Mouse (Mus musculus): ENCODE results near the gene Lrfn5. TPM values are rescaled to one million over a fixed set of nuclear protein-coding genes. Genes with fewer than 3 reads are reported as not detected.

Lrfn5 gene
- polyA plus RNA-seq (2012; rRNA removed): 38.2 and 39.1 TPM in 2 replicates

DNA sequence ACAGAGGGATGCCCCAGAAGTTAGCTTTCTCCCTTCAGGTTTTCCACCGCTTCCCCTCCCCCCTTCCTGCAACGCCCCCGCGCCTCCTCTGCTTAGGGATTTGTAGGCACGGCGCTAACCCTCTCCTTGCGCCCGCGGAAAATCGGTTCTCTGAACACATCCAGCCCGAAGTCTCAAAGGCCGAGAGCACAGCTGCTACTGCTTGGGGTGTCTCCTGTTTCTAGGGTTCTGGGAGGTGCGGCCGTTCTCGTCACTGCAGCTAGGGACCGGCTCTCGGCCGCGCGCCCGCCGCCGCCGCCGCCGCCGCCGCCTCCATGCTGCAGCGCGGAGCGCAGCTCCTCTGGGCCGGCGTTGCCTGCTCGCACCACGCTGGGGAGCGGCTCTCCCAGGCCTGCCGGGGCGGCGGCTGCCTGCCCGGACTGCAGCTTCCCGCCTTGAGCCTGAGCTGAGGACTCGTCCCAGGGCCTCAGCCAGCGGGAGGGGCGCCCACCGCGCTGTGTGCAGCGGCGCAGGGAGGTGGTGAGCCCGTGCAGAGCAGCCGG lies at the start of gene Lrfn5:
Gene Lrfn5, plus strand, starts transcription at position 322 of the 542 bp plus-strand sequence.
- DNase-seq (ENCODE audit: extremely low spot score in 1 of 2, low spot score in 1 of 2): peak in 1 of 2 experiments; percentile 72

DNA sequence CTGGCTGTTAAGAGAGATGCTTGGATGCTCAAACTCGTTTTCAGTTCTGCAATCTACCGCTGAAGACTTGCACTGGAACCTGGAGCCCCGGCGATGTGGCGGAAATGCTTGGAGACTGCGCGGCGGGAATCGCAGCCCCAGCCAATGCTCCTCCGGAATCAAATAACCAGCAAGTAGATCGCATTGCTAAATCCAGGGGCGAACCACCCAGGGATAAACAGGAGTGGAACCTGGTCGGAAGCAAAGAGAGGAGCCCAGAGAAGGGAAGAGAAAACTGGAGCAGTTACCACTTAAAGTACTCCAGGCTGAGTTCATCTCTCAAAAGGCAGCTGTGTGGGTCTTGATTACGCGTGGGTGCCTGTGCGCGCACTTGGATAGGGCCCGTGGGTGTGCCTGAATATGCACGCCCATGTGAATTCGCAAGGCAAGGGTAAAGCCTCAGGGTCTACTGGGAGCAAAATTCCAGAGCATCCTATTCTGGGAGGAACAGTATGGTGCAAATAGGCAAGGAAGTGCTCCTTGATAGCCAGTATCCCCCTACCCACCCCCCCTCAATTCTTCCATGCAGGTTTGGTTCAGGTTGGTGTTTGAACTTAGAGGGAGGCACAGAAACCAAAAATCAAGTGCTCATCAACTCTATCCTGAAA lies 1.3 kb upstream of the Lrfn5 start:
- peak in 1 of 2 experiments; percentile 55 for DNase-seq (ENCODE audit: extremely low spot score in 1 of 2, low spot score in 1 of 2)

DNA sequence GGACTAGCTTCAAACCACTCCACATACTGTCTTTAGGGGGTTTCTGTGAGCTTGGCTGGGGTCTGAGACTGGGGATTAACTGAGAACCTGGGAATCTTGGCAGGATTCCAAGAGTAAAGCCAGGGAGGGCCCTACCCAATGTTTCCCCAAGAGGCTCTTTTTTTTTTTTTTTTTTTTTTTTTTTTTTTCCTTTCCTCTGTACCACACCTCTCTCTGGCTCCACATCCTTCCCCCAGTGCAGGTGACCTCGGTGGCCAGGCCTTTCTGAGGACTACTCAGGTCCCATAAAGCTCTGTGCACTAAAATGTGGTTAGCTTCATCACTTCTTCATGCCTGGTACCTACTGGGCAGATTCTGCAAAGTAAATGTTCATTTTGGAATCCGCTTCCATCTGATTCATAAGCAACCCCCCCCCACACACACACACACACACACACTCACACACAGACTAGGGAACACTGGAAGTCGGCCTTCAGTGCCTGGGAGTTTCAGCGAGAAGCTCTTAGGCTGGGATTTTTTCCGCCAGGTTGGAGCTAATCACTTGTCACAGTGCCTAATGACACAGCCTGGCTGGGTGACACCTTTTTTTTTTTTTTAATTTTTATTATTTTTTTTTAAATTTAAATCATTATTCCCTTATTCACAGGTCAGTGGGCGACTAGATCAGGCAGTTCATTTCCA lies 662 bp upstream of the Lrfn5 start:
- DNase-seq (ENCODE audit: extremely low spot score in 1 of 2, low spot score in 1 of 2): peak in 1 of 2 experiments; percentile 34

DNA sequence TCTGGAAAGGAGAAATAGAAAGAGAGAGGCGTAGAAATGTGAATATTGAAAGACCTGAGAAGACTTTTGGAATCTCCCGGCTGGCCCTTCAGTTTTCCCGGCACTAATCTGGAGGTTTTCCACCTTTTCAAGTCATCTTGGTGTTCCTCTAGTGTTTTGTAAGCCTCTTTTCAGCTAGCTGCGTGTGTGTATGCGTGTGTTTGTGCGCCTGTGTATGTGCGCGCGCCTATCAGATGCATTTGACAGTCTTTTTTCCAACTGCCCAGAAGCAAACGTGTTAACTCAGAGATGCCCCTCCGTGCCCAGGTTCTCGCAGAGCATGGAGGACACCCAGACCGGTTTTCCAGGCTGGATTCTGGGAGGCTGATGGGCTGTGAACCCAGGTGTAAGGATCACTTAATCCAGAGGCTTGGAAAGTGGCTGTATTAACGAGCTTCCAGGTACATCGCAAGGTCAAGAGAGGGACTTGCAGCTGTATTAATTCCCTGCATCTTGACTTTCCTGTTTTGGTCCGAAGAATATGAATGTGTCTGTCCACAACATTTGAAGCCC lies 757 bp downstream of the Lrfn5 start:
- no peak for DNase-seq (ENCODE audit: extremely low spot score in 1 of 2, low spot score in 1 of 2)

DNA sequence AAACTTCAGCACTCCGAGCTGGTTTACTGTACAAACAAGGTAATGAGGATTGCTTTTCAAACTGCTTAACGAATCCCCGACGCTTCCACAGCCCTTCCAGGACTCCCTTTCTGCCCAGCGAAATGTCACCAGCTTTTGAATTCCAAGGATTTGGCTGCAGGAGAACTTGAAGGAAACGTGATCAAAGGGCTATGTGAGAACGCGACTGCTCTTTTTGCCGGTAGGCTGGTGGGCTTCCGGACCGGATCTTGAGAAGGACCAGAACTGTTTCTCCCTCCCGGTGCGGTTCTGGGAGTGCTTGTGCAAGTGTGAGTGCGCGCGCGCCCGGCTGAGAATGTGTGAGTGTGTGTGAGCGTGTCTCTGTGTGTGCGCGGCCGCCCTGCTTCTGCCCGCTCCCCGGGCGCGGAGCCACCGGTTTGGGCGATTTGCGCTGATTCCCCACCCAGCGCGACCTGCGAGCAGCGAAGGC lies 1.3 kb downstream of the Lrfn5 start:
- peak in 1 of 2 experiments; percentile 67 for DNase-seq (ENCODE audit: extremely low spot score in 1 of 2, low spot score in 1 of 2)

DNA sequence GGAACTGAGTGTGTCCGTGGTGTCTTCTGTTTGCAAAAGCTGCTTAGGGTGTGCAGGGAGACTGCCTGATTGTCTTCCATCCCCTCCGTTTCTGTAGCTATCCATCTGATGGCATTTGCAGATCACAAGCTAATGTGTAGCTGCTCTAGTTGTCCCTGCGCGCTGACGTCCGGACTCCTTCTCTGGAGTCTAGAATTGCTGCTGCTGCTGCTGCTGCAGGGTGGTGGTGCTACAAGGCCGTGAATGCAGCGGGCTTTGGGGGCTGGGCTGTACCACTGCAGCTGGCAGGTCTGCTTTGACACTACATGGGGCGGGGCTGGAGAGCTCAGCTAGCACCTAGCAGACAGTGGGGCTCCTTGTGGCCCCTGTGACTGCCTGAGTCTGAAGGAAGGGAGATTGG lies 3.2 kb downstream of the Lrfn5 start:
- DNase-seq (ENCODE audit: extremely low spot score in 1 of 2, low spot score in 1 of 2): peak; percentile 78 to 83

DNA sequence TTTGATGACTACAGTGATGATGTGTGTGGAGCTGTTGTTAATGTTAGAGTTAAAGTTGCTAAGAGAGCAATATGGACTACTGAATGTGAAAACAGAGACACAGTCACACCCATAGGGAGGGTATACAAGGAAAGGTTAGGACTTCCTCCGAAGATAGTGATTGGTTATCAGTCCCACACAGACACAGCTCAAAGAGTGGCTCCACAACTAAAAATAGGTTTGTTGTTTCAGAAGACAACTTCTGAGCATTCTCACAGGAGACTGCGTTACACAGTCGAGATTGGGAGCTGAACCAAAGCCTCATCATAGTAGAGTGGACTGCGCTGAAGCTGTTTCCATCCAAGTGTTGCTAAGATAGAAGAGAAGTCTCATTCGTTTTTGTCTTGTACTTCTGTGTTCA lies 57.0 kb downstream of the Lrfn5 start:
- DNase-seq (ENCODE audit: extremely low spot score in 1 of 2, low spot score in 1 of 2): no peak

DNA sequence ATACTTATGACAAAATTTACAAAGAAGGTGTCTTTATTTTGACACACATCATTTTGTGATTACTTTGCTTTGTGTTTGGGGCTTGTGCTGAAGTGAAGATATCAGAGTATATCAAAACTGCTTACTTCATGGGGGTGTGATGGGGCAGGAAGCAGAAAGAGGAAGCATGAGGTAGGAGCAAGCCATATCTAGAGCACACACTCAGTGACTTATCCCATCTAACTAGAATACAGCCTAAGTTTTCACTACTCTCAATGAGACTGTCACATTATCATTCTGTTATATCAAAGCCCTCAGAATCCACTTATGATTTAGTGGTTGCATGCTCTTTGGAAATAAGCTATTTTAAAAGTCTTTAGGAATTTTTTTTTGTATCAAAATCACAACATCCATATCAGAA lies 77.4 kb downstream of the Lrfn5 start:
- DNase-seq (ENCODE audit: extremely low spot score in 1 of 2, low spot score in 1 of 2): no peak

DNA sequence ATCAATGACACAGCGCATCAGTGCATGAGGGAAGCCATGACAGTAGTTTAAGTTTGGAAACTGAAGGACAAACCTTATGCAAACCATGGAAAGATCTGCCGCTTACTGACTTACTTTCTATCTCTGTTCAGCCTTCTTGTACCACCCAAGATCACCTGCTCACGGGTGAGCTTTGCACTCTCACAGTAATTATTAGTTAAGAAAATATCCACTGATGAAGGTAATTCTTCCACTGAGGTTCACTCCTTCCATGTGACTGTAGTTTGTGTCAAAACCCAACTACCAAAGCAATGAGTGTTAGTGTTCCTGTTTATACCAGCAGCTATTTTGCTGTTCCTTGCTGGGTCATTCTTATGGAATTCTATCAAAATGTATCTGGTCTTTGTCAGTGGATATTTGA lies 84.9 kb downstream of the Lrfn5 start:
- DNase-seq (ENCODE audit: extremely low spot score in 1 of 2, low spot score in 1 of 2): no peak

DNA sequence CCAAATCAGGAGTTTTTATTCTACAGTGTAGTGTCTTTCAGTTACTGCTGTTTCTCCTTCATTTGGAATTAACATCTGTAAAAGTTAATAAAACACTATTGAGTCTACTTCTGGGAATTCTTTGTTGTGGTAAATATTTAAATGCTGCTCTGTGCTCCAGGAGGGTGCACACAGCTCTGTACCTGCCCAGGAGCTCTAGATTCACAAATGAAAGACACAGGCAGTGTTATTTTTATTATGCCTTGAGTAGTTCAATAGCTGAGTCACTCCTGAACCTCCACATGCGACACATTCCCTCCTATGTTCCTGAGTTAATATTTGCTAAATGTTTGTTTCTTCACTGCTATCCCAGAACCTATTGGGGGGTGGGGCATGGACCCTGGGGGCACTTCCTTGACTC lies 87.1 kb downstream of the Lrfn5 start:
- no peak for DNase-seq (ENCODE audit: extremely low spot score in 1 of 2, low spot score in 1 of 2)

DNA sequence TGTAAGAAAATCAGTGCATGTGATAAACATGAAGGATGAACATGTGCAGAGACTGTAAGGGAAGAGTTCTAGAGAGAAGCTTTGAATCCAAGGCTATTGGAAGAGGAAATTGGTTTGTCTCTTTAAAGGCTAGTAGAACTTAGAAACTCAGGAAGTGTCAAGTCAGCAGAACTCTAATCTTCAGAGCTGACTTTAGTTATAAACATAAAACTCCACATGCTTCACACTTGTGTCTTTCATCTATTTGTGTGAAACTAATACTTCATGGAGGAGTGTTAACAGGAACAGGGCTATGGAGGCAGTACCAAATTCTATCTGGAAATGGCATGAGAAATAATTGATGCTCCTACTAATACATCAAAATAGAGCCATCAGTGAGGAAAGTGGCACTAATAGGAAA lies 101.6 kb downstream of the Lrfn5 start:
- DNase-seq (ENCODE audit: extremely low spot score in 1 of 2, low spot score in 1 of 2): no peak

DNA sequence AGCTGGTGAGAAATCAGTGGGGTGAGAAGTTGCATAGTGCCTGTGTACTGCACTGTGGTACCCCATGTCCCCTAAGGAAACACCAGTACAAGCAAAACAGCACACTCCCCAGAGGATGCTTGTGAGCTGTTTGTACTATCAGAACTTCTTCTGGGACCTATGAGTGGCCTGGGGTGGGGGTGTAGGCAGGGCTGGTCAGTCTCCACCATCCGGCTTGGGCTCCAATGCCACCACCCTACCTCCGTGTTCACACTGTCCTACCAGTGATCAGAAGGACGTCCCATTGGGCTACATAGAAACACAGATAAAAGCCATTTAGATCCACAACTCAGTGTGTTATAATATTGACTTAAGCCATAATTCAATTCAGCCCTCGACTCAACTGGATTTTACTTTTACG lies 131.4 kb downstream of the Lrfn5 start:
- no peak for DNase-seq (ENCODE audit: extremely low spot score in 1 of 2, low spot score in 1 of 2)

DNA sequence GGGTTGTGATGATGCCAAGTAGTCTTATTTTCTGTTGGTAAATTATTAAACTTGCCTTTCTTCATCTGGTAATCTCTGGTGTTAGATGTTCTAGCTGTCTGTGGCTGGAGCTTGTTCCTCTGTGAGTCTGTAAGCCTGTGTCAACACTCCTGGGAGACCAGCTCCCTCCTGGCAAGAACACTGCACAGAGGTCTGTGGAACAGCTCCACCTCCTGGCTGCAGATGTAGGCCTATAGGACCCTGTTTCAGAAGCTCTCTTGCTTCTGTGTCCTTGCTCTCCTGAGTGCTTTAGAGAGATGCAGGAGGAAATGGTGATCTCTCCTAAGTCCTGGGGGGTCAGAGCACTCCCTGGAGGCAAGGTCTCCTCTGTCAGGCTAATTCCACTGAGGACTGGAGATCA lies 200.2 kb downstream of the Lrfn5 start:
- DNase-seq (ENCODE audit: extremely low spot score in 1 of 2, low spot score in 1 of 2): peak in 1 of 2 experiments; percentile 38

DNA sequence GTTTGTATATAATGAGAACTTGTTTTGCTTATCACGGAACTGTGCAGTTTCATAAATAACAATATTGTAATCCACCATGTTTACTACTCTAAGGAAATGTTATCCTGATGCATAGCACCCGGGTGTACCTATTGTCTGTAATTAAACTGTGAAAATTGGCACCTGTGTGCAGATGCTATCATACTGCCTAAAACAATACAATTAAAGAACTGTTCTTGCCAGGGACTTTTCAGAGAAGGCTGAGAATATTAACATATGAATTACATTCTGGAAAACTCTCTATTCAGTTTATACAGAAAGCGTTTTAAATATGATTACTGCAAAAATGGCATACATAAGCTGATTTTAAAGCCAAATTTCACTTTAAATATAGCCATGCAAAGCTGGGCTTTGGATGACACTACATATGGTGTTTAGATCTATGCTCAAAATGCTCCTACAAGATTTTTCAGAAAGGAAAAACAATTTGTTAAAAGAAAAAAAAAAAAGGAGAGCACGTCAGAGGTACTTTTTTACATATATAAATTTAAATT lies 284.2 kb downstream of the Lrfn5 start:
- DNase-seq (ENCODE audit: extremely low spot score in 1 of 2, low spot score in 1 of 2): peak in 1 of 2 experiments; percentile 42

DNA sequence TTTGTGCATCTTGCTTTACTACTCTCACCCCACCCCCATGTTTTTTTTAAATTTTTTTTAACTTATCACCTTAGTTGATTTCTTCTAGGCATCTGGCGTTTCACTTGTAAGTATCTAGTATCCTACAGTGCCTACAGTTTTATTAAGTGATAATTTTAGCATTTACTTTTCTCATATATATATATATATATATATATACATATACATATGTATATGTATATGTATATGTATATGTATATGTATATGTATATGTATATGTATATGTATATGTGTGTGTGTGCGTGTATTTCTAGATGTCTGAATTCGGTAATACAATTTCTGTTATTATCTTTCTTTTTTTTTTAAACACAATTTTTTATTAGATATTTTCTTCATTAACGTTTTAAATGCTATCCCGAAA lies 300.7 kb downstream of the Lrfn5 start:
- no peak for DNase-seq (ENCODE audit: extremely low spot score in 1 of 2, low spot score in 1 of 2)

DNA sequence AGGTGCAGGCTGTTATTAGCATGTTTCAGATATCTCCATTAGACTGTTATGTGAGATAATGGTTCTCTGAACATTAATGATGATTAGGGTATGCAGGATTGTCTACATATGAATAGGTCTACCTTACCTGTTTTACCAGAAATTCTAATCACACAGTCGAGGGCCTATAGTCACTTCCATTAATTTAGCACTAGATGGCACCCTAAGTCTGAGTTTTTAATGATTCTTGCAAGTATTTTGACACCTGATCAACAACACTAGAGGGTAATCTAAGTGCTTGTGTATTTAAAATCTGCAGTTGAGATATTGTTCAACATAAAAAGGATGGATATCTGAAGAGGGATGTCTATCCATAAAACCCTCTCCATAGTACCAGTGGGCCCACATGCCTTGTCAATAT lies 303.4 kb downstream of the Lrfn5 start:
- no peak for DNase-seq (ENCODE audit: extremely low spot score in 1 of 2, low spot score in 1 of 2)

DNA sequence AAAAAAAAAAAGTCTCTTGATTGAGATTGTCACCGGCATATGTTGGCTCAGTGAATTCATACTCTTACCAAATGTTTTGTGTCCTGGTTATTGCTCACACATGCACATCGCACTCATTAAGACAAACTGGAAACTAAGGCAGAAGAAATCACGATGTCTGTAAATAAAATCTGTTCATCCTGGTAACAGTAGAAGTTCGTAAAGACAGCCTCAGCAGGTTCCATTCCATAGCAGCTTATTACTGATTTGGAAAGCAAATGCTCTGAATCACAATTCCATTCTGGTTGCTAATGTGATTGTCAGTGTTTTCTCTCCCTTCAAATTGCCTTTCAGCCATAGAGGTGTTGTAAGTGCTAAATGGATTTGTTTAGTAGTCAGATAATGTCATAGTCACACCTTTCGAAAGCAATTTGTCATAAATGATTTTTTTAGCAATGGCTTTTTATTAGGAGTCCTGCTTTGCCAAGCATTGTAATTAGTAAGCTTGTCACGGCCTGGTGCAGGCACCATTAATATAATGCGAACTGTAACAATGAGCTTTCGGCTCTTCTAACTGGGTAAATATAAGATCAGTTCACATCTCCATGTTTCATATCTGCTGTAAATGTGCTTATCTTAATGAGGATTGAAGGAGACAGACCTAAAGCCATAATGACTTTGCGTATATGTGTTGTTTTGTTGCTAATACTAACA lies 319.8 kb downstream of the Lrfn5 start:
- DNase-seq (ENCODE audit: extremely low spot score in 1 of 2, low spot score in 1 of 2): peak in 1 of 2 experiments; percentile 11

DNA sequence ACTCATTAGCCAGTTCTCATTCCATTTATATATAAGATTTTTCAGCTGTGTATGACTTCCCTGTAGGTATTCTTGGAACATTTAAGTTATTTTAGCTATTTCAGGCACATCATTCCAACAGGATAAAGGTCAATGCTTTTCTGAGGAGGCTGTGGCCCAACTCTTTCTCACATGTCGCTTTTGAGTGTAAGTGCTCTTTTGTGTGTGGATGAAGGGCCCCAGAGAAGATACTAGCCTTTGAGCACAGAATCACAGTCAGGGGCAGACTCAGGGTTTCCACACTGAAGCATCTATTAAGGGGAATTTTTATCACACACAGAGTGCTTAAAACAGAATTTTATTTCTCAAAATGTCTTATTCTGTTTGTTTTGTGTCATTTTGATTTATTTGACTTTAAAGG lies 331.2 kb downstream of the Lrfn5 start:
- no peak for DNase-seq (ENCODE audit: extremely low spot score in 1 of 2, low spot score in 1 of 2)
